Mouse (Mus musculus) CH12.LX (cell line): Measurements from ENCODE around the gene Otop3. TPM values are rescaled to one million over a fixed set of nuclear protein-coding genes. Genes with fewer than 3 reads are reported as not detected.

Experiments
- DNase-seq: peaks from one replicate; pipeline ENCODE4 v3.0.0-alpha.2; 2013; ENCODE audit errors: extremely low read depth
- H3K27ac ChIP-seq: 2 replicates; pipeline ENCODE4 v1.5.1; 2012; ENCODE audit warnings: low read depth, mild to moderate bottlenecking, control low read depth, moderate library complexity; ENCODE audit not compliant: insufficient read depth
- H3K27me3 ChIP-seq: replicated peaks from 2 replicates; pipeline ENCODE3; 2012; ENCODE audit warnings: inconsistent platforms
- H3K36me3 ChIP-seq, 2 experiments: replicated peaks in 1 of 2; 2 replicates each; pipeline versions ENCODE3 to v1.6.1; 2012; ENCODE audit warnings: inconsistent platforms in 1 of 2, low read length in 1 of 2, mild to moderate bottlenecking in 1 of 2, mixed read lengths in 1 of 2, moderate library complexity in 1 of 2; ENCODE audit not compliant: control insufficient read depth in 1 of 2, insufficient read depth in 1 of 2
- H3K4me1 ChIP-seq, 2 experiments: 2 replicates each; pipeline ENCODE4 v1.6.1; 2012; ENCODE audit warnings: inconsistent platforms in 1 of 2, moderate library complexity in 1 of 2; ENCODE audit not compliant: insufficient read depth in 2 of 2, control insufficient read depth in 1 of 2
- H3K4me2 ChIP-seq: 2 replicates; pipeline ENCODE4 v1.6.1; 2012; ENCODE audit warnings: low read depth, mild to moderate bottlenecking, control low read depth; ENCODE audit not compliant: poor library complexity, insufficient read depth, severe bottlenecking
- H3K4me3 ChIP-seq, 3 experiments: fragments of 150-350 bp in 1 of 3; sonication (generic) in 1 of 3; replicated peaks in 1 of 3; 2 replicates each; pipeline versions ENCODE3 to v1.5.1; 2011 to 2012; ENCODE audit warnings: low read depth in 2 of 3, low read length in 2 of 3, mild to moderate bottlenecking in 2 of 3, moderate library complexity in 2 of 3, control low read depth in 1 of 3, improper control_type of control experiment in 1 of 3, inconsistent platforms in 1 of 3, mixed read lengths in 1 of 3; ENCODE audit not compliant: poor library complexity in 1 of 3
- H3K79me2 ChIP-seq: replicated peaks from 2 replicates; pipeline ENCODE4 v1.6.1; 2012; ENCODE audit warnings: mild to moderate bottlenecking, moderate library complexity; ENCODE audit not compliant: control insufficient read depth, poor library complexity, insufficient read depth, severe bottlenecking; ENCODE audit errors: extremely low read depth
- H3K9ac ChIP-seq: 2 replicates; pipeline ENCODE4 v1.6.1; 2012; ENCODE audit warnings: low read depth, mild to moderate bottlenecking, control low read depth, moderate library complexity; ENCODE audit not compliant: insufficient read depth
- H3K9me3 ChIP-seq: replicated peaks from 2 replicates; pipeline ENCODE3; 2012; ENCODE audit warnings: low read length, inconsistent platforms, mixed read lengths
- CTCF ChIP-seq, 2 experiments: IDR thresholded peaks in 1 of 2; conservative IDR thresholded peaks in 1 of 2; 2 replicates each; pipeline ENCODE4 v1.5.1; 2011 to 2012; ENCODE audit warnings: low read depth in 2 of 2, low read length in 2 of 2, improper control_type of control experiment in 1 of 2, inconsistent platforms in 1 of 2, mild to moderate bottlenecking in 1 of 2, moderate library complexity in 1 of 2
- E2F4 ChIP-seq: IDR thresholded peaks from 2 replicates; pipeline ENCODE4 v1.6.1; 2011; ENCODE audit warnings: low read depth, low read length, improper control_type of control experiment; ENCODE audit not compliant: insufficient replicate concordance
- ELF1 ChIP-seq: IDR thresholded peaks from 2 replicates; pipeline ENCODE4 v1.6.1; 2014; ENCODE audit warnings: low read depth, mild to moderate bottlenecking, inconsistent platforms, low read length, improper control_type of control experiment
- EP300 ChIP-seq: IDR thresholded peaks from 2 replicates; pipeline ENCODE4 v1.6.1; 2011; ENCODE audit warnings: low read length, improper control_type of control experiment
- ETS1 ChIP-seq: conservative IDR thresholded peaks from 2 replicates; pipeline ENCODE4 v1.6.1; 2012; ENCODE audit warnings: low read depth, mild to moderate bottlenecking, inconsistent platforms, low read length, improper control_type of control experiment, moderate library complexity
- GABPA ChIP-seq: IDR thresholded peaks from 2 replicates; pipeline ENCODE4 v1.6.1; 2012; ENCODE audit warnings: low read depth, low read length, improper control_type of control experiment, inconsistent platforms; ENCODE audit not compliant: insufficient replicate concordance
- IRF4 ChIP-seq: IDR thresholded peaks from 2 replicates; pipeline ENCODE4 v1.6.1; 2014; ENCODE audit warnings: low read depth, mild to moderate bottlenecking, inconsistent platforms, low read length, improper control_type of control experiment
- JUN ChIP-seq: IDR thresholded peaks from 2 replicates; pipeline ENCODE4 v1.6.1; 2011; ENCODE audit warnings: low read depth, mild to moderate bottlenecking, low read length, improper control_type of control experiment, moderate library complexity; ENCODE audit not compliant: insufficient read depth
- MAFK ChIP-seq: IDR thresholded peaks from 2 replicates; pipeline ENCODE4 v1.6.1; 2011; ENCODE audit warnings: low read length, improper control_type of control experiment; ENCODE audit not compliant: insufficient replicate concordance
- MAX ChIP-seq: IDR thresholded peaks from 2 replicates; pipeline ENCODE4 v1.6.1; 2011; ENCODE audit warnings: low read length, improper control_type of control experiment
- MEF2A ChIP-seq: IDR thresholded peaks from 2 replicates; pipeline ENCODE4 v1.6.1; 2014; ENCODE audit warnings: low read depth, mild to moderate bottlenecking, inconsistent platforms, low read length, improper control_type of control experiment, borderline replicate concordance
- MYC ChIP-seq: IDR thresholded peaks from 2 replicates; pipeline ENCODE4 v1.6.1; 2011; ENCODE audit warnings: low read depth, mild to moderate bottlenecking, improper control_type of control experiment, low read length
- NELFE ChIP-seq: IDR thresholded peaks from 2 replicates; pipeline ENCODE4 v1.6.1; 2011; ENCODE audit warnings: low read depth, low read length, improper control_type of control experiment
- NRF1 ChIP-seq: IDR thresholded peaks from 2 replicates; pipeline ENCODE4 v1.6.1; 2014; ENCODE audit warnings: low read depth, mild to moderate bottlenecking, inconsistent platforms, low read length, improper control_type of control experiment, moderate library complexity
- RAD21 ChIP-seq: IDR thresholded peaks from 2 replicates; pipeline ENCODE4 v1.6.1; 2011; ENCODE audit warnings: low read depth, mild to moderate bottlenecking, low read length, improper control_type of control experiment, moderate library complexity
- RCOR1 ChIP-seq: conservative IDR thresholded peaks from 2 replicates; pipeline ENCODE4 v1.6.1; 2012; ENCODE audit warnings: low read depth, mild to moderate bottlenecking, inconsistent platforms, low read length, improper control_type of control experiment
- SIN3A ChIP-seq: IDR thresholded peaks from 2 replicates; pipeline ENCODE4 v1.6.1; 2012; ENCODE audit warnings: low read length, improper control_type of control experiment, inconsistent platforms
- TBP ChIP-seq: conservative IDR thresholded peaks from 2 replicates; pipeline ENCODE4 v1.6.1; 2011; ENCODE audit warnings: low read depth, low read length, improper control_type of control experiment
- TCF12 ChIP-seq: IDR thresholded peaks from 2 replicates; pipeline ENCODE4 v1.6.1; 2014; ENCODE audit warnings: low read depth, mild to moderate bottlenecking, inconsistent platforms, low read length, improper control_type of control experiment
- UBTF ChIP-seq: IDR thresholded peaks from 2 replicates; pipeline ENCODE4 v1.6.1; 2012; ENCODE audit warnings: low read depth, mild to moderate bottlenecking, inconsistent platforms, low read length, improper control_type of control experiment, moderate library complexity
- USF1 ChIP-seq: IDR thresholded peaks from 2 replicates; pipeline ENCODE4 v1.6.1; 2014; ENCODE audit warnings: low read depth, mild to moderate bottlenecking, inconsistent platforms, low read length, improper control_type of control experiment
- ZC3H11A ChIP-seq: IDR thresholded peaks from 2 replicates; pipeline ENCODE4 v1.6.1; 2012; ENCODE audit warnings: low read depth, mild to moderate bottlenecking, inconsistent platforms, low read length, improper control_type of control experiment
- ZNF384 ChIP-seq: IDR thresholded peaks from 2 replicates; pipeline ENCODE4 v1.6.1; 2012; ENCODE audit warnings: low read depth, low read length, improper control_type of control experiment, inconsistent platforms
- dilution Hi-C: fragments of 300-500 bp; cut with MboI; formaldehyde crosslinking; loops from 2 replicates; pipeline ENCODE4 v1.14.3; 2020; ENCODE audit warnings: low sequenced_read_pairs; ENCODE audit not compliant: extremely low pct_unique_long_range_greater_than_20kb, extremely low pct_ligation_motif_present
- in situ Hi-C: fragments of 300-500 bp; cut with MboI; formaldehyde crosslinking; loops from 3 replicates; pipeline ENCODE4 v1.14.3; 2019; ENCODE audit warnings: low sequenced_read_pairs, low pct_ligation_motif_present, low pct_unique_long_range_greater_than_20kb, mixed read lengths
- polyA plus RNA-seq: library from polyadenylated mRNA; unstranded; fragments of >175 nt; gene quantifications from 2 replicates; pipeline ENCODE4 v1.2.1, GENCODE M21; 2012; ENCODE audit warnings: low read depth; ENCODE audit not compliant: insufficient read length
- total RNA-seq, 2 experiments: library from RNA; depleted of rRNA; stranded (reverse); fragments of 300-350 nt in 1 of 2; fragments of >200 nt in 1 of 2; gene quantifications; 2 replicates each; pipeline ENCODE4 v1.2.3; 2012 to 2014

Otop3 gene
- total and polyA plus RNA-seq, 3 experiments: not detected

DNA sequence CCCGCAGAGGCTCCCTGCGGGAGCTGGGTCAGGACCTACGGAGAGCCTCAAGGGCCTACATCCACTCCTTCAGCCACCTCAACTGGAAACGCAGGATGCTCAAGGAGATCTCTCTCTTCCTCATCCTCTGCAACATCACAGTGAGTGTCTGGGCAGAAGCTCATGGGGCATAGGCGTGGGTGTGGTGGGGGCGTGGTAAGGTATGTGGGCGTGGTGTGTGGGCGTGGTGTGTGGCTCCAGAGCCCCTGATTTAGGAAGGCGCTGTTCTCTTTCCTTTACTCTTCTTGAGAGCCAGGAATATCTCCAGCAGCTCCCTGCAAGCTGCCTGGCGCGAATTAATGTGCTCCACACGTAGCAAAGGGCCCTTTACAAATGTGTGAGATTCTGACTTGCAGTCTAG, 10.4 kb downstream of the Otop3 start:
- TF ChIP-seq TBP: no peak
- TF ChIP-seq TCF12: no peak
- TF ChIP-seq RAD21: no peak
- TF ChIP-seq CTCF (conservative IDR thresholded peaks at IDR 0.05 in 1 of 2, IDR thresholded peaks at IDR 0.05 in 1 of 2; ENCODE audit: low read depth in 2 of 2, low read length in 2 of 2): no peak
- no peak for TF ChIP-seq ZC3H11A
- TF ChIP-seq RCOR1: no peak
- Histone ChIP-seq H3K79me2 (no peaks in the 10 kb centered on the region), H3K27me3 (peaks cover 95% of the 10 kb centered on the region), H3K4me2 (peak overlapping the region; percentile 25; the same call in 1 of the 2 replicates), H3K4me3 (no peak overlapping the region), H3K9ac (no peak overlapping the region), H3K9me3 (no peaks in the 10 kb centered on the region), H3K27ac (no peak overlapping the region), H3K36me3 (no peaks in the 10 kb centered on the region), H3K4me1 (peaks cover 0 to 6% of the 10 kb centered on the region in 2 experiments; a peak in 1 of 4 replicates)
- in situ Hi-C loops: no loop called here
- DNase-seq: peak; percentile 31
- dilution Hi-C loops: no loop called here

DNA sequence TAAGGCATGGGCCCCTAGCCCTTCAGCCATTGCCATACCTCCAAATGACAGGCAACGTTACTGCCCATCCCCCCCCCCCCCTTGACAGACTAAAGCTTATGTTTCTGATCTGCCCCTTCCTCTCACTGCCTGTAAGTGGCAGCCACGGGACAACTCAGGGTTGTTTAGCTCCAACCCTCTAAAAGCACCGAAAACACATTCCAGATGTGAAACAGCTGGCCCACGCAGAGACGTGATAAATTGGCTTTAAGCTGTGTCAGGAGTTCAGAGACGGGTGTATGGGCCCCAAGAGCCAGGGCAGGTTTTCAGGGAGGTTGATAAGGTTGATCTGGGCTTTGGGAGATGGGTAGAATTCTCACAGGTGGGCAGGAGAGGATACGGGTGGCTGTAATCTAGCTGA, 11.0 kb downstream of the Otop3 start:
- Histone ChIP-seq H3K4me3 (no peak overlapping the region), H3K27me3 (peaks cover 95% of the 10 kb centered on the region), H3K79me2 (no peaks in the 10 kb centered on the region), H3K4me1 (peaks cover 0 to 6% of the 10 kb centered on the region in 2 experiments; a peak in 1 of 4 replicates), H3K9ac (no peak overlapping the region), H3K4me2 (no peak overlapping the region), H3K27ac (no peak overlapping the region), H3K36me3 (no peaks in the 10 kb centered on the region), H3K9me3 (no peaks in the 10 kb centered on the region)
- TF ChIP-seq TBP: no peak
- TF ChIP-seq UBTF: no peak
- TF ChIP-seq MAFK: no peak
- TF ChIP-seq ZNF384: no peak
- TF ChIP-seq SIN3A: no peak
- no peak for TF ChIP-seq ZC3H11A
- TF ChIP-seq MAX: no peak
- no peak for TF ChIP-seq EP300
- TF ChIP-seq RCOR1: no peak
- no peak for TF ChIP-seq E2F4
- TF ChIP-seq IRF4: no peak
- no peak for TF ChIP-seq USF1
- no peak for TF ChIP-seq MEF2A
- no peak for TF ChIP-seq GABPA
- no peak for TF ChIP-seq NELFE
- no peak for TF ChIP-seq ELF1
- TF ChIP-seq ETS1: no peak
- no peak for TF ChIP-seq MYC
- no peak for TF ChIP-seq NRF1
- TF ChIP-seq JUN: no peak
- no peak for DNase-seq
- in situ Hi-C loops (no loop called here), dilution Hi-C loops (no loop called here)
